Mouse (Mus musculus): ENCODE measurements around the gene Ptrh2.

- TF ChIP-seq CTCF (IDR thresholded peaks at IDR 0.05) (no peak), EP300 (IDR thresholded peaks at IDR 0.05; ENCODE audit: insufficient read depth, low read depth, low read length) (no peak)
These were observed 39.2 kb upstream of the Ptrh2 start for GRCm38 (mm10) chr11:86644553-86644952.

All from heart, adult 2 months (tissue).